Mouse (Mus musculus): ENCODE measurements at regions not wholly inside any gene's neighbourhood (a gene's known extent, or its start where the extent isn't known, plus 50 kb on each side); places are given as distances from the start of the nearest gene placed in this dataset.

GRCm38 (mm10) chr16:27138384-27138783 lies 146.9 kb upstream of the Gmnc start:
- CTCF ChIA-PET, result no interaction called here

DNA sequence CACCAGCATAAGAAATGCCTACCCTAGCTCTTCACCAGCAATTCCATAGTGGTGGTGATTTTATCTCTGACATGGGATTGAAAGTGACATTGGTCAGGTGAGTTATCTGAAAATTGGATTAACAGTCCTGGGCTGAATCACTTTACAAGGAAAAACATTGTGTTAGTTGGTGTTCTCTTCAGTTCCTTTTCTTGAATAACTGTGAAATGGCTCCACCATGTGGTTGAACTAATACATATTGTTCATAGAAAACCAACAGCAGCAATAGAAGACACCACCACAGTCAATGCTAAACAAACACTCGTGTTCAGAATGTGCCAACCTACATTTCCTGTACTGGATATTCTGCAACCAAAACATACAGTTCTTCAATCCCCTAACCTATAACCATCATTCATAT lies 147.5 kb upstream of the Gmnc start:
- CTCF ChIA-PET, result interaction anchor here (0.7 kb wide), 1 partner anchor 316 kb away, joined by 3 read pairs; no protein-coding TSS in a partner anchor

DNA sequence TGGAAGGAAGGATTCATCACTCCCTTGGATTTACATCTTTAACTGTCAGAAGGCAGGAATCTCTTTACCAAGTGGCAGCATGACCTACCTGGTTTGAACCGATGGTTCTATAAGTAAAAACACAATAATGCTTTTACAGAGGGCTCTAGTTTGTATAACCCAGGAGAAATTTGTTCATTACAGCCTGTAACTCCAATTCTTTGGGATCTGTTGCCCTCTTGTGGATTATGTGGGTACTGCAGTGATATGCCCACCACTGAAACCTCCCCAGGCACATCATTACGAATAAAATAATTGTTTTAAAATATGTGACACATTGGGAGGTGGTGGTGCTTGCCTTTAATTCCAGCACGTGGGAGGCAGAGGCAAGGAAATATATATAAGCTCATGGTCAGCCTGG lies 148.6 kb upstream of the Gmnc start:
- CTCF ChIA-PET, result interaction anchor here (0.7 kb wide), 1 partner anchor 315 kb away, joined by 3 read pairs; no protein-coding TSS in a partner anchor

DNA sequence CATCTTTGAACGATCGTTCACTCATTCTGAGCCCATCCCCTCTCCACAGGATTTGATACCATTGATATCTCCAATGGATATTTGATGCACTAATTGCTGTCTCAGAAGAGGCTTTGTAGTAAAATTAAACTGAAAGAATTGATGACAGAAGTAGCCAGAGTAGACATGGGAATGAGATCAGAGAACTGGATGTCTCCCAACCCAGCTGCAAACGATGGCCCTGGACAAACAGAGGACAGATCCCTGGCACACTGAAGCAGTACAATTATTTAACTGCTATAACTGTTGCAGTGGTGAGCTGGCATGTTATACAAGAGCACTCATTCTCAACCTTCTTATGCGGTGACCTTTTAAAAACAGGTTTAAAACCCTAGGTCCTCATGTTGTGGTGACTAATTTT lies 151.5 kb upstream of the Ostn start:
- CTCF ChIA-PET, result no interaction called here

- CTCF ChIA-PET, result no interaction called here
Observed at GRCm38 (mm10) chr16:27195650-27196049, 111.6 kb upstream of the Ostn start.

All from spleen, embryonic (tissue).